Mouse (Mus musculus): Measurements from ENCODE around the gene Prrt1. TPM values are rescaled to one million over a fixed set of nuclear protein-coding genes. Genes with fewer than 3 reads are reported as not detected.

Gene Prrt1
- total RNA-seq, 2 experiments from 2014 or later, result 4.5 to 7.9 TPM

- DNase-seq, result peak; percentile 79
Measured at GRCm38 (mm10) chr17:34627943-34628643, 1.2 kb upstream of the Prrt1 start, which contains the start of gene Ppt2. Gene Ppt2 (minus strand): TSS chr17:34628510.

- DNase-seq, result no peak
Measured at GRCm38 (mm10) chr17:34628644-34628967, 727 bp upstream of the Prrt1 start.

GRCm38 (mm10) chr17:34629796-34630603 lies 667 bp downstream of the Prrt1 start:
- no peak for DNase-seq

GRCm38 (mm10) chr17:34630761-34631301 lies 1.5 kb downstream of the Prrt1 start:
- DNase-seq, result no peak

- no peak for DNase-seq
Measured at GRCm38 (mm10) chr17:34631647-34632046, 2.3 kb downstream of the Prrt1 start.

GRCm38 (mm10) chr17:34632261-34632691 lies 2.9 kb downstream of the Prrt1 start:
- peak; percentile 81 for DNase-seq

- no peak for DNase-seq
Measured at GRCm38 (mm10) chr17:34635671-34636070, 6.3 kb downstream of the Prrt1 start.

GRCm38 (mm10) chr17:34637459-34637858 lies 8.1 kb downstream of the Prrt1 start:
- DNase-seq, result no peak

GRCm38 (mm10) chr17:34639461-34640255 lies 10.3 kb downstream of the Prrt1 start:
- DNase-seq, result peak; percentile 31

GRCm38 (mm10) chr17:34640778-34641601 lies 11.7 kb downstream of the Prrt1 start:
- DNase-seq, result peak; percentile 61

- no peak for DNase-seq
Measured at GRCm38 (mm10) chr17:34641945-34642344, 12.6 kb downstream of the Prrt1 start.

- no peak for DNase-seq
Measured at GRCm38 (mm10) chr17:34643379-34643778, 14.0 kb downstream of the Prrt1 start.

- DNase-seq, result peak; percentile 51
Measured at GRCm38 (mm10) chr17:34643944-34644343, 14.6 kb downstream of the Prrt1 start.

- DNase-seq, result peak; percentile 96
Measured at GRCm38 (mm10) chr17:34644608-34645007, 15.3 kb downstream of the Prrt1 start, which contains the start of gene Fkbpl. Gene Fkbpl (plus strand): TSS chr17:34644764.

- no peak for DNase-seq
Measured at GRCm38 (mm10) chr17:34645256-34645829, 16.0 kb downstream of the Prrt1 start.

GRCm38 (mm10) chr17:34645831-34646511 lies 16.6 kb downstream of the Prrt1 start:
- DNase-seq, result peak; percentile 38

- DNase-seq, result peak; percentile 95
Measured at GRCm38 (mm10) chr17:34646906-34647787, 17.8 kb downstream of the Prrt1 start, which contains the start of gene Atf6b. Gene Atf6b (plus strand): TSS chr17:34647146.

GRCm38 (mm10) chr17:34648141-34648890 lies 19.0 kb downstream of the Prrt1 start:
- no peak for DNase-seq

Data from adrenal gland, postnatal 10 days (tissue).